Mouse (Mus musculus) cerebellum, adult 2 months (tissue): ENCODE data around the gene Enah.

Experiments used
- CTCF ChIP-seq: fragments of 200-500 bp; IDR thresholded peaks from 2 replicates; pipeline ENCODE4 v1.5.1; 2011; ENCODE audit warnings: low read depth, mild to moderate bottlenecking, control low read depth, low read length, moderate library complexity, borderline replicate concordance; ENCODE audit not compliant: insufficient read depth
- POLR2A ChIP-seq: fragments of 200-500 bp; IDR thresholded peaks from 2 replicates; pipeline ENCODE4 v1.6.1; 2011; ENCODE audit warnings: low read length, control low read depth, borderline replicate concordance; ENCODE audit not compliant: insufficient read depth

DNA sequence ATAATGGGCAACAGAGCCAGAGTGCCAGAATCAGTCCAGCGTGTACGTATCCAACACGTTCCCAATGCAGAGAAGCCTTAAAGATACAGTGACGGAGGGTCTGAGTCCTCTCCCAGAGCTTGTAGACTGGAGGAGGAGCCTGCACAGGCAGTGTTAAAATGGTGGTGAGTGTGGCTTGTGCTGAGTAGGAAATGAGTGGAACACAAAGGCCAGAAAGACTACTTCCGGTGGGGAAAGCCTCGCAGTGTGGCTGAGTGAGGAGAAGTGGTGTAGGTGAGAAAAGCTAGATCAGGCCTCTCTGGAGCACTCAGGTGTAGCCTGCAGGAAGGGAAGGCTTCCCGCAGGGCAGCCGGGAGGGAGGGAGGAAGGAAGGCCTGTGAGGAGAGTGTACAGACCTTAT lies 43.9 kb upstream of the Enah start:
- no peak for TF ChIP-seq CTCF
- TF ChIP-seq POLR2A = no peak
